Mouse (Mus musculus): ENCODE measurements at regions not wholly inside any gene's neighbourhood (a gene's known extent, or its start where the extent isn't known, plus 50 kb on each side); places are given as distances from the start of the nearest gene placed in this dataset.

DNA sequence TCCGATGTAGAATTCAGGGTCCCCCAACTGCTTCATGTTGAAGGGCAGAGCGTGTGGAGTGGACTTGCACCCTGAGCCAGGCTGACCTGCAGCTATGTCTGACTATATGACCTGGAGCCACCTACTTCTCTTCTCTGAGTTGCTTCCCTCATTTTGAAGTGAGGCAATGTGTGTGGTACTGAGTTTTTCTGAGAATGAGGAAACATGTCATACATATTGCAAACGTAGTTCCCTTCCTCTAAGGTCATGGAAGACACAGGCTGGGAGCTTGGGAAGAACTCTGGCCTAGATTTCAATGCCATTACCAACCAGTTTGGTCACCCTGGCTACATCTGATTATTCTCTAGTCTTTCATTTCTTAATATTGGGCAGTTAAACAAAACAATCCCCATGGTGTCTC, 54.1 kb upstream of the Gsap start:
- H3K4me2 ChIP-seq (replicated peaks; ENCODE audit: low read depth, low read length, severe bottlenecking) = no peak overlapping the region
- H3K27me3 ChIP-seq (ENCODE audit: control insufficient read depth, insufficient read depth, low read length) = no peaks in the 10 kb centered on the region
- H3K9ac ChIP-seq (ENCODE audit: low read depth, low read length, severe bottlenecking) = no peak overlapping the region
- H3K9me3 ChIP-seq (ENCODE audit: control insufficient read depth, low read length) = no peaks in the 10 kb centered on the region
- peaks cover 6% of the 10 kb centered on the region; the same call in 1 of the 2 replicates for H3K4me1 ChIP-seq (ENCODE audit: control insufficient read depth, insufficient read depth, low read length)
- H3K36me3 ChIP-seq (ENCODE audit: control insufficient read depth, insufficient read depth, low read length) = no peaks in the 10 kb centered on the region
- ATAC-seq (ENCODE audit: low FRiP score, low read depth) (no peak), DNase-seq (ENCODE audit: low spot score) (no peak)
- TF ChIP-seq POLR2A (IDR thresholded peaks at IDR 0.05; ENCODE audit: borderline replicate concordance, extremely low read depth, insufficient read depth, insufficient read length) = no peak
- 81% methylated on average over 3 of the region's 3 CpGs for WGBS
- no peak overlapping the region for H3K4me3 ChIP-seq (replicated peaks; ENCODE audit: low read length)
- H3K27ac ChIP-seq (replicated peaks; ENCODE audit: low read depth, low read length) = no peak overlapping the region

DNA sequence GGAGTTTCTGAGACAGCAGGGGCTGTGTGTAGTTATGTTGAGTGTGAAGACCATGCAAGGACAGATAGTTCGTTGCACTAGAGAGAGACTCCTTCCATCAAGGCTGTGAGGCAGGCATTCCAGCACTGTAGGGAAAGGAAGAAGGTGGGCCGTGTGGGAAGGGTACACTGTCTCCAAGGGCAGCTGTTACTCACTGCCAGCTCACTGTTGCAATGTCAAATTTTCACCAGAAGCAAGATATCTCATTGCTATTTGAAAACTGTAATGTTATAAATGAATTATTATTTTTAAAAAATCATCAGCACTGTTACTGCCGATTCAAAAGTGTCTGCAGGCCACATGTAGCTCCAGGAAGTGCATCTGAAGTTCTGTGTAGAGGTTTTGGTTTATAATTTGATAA, 50.6 kb upstream of the Gsap start:
- no peak overlapping the region for H3K4me3 ChIP-seq (replicated peaks; ENCODE audit: low read length)
- 64% methylated on average over 3 of the region's 3 CpGs for WGBS
- H3K36me3 ChIP-seq (ENCODE audit: control insufficient read depth, insufficient read depth, low read length) = no peaks in the 10 kb centered on the region
- no peak for TF ChIP-seq POLR2A (IDR thresholded peaks at IDR 0.05; ENCODE audit: borderline replicate concordance, extremely low read depth, insufficient read depth, insufficient read length)
- ATAC-seq (ENCODE audit: low FRiP score, low read depth) (no peak), DNase-seq (ENCODE audit: low spot score) (no peak)
- peaks cover 6% of the 10 kb centered on the region; the same call in 1 of the 2 replicates for H3K4me1 ChIP-seq (ENCODE audit: control insufficient read depth, insufficient read depth, low read length)
- H3K9ac ChIP-seq (ENCODE audit: low read depth, low read length, severe bottlenecking) = no peak overlapping the region
- H3K27me3 ChIP-seq (ENCODE audit: control insufficient read depth, insufficient read depth, low read length) = no peaks in the 10 kb centered on the region
- H3K27ac ChIP-seq (replicated peaks; ENCODE audit: low read depth, low read length) = no peak overlapping the region
- no peak overlapping the region for H3K4me2 ChIP-seq (replicated peaks; ENCODE audit: low read depth, low read length, severe bottlenecking)
- no peaks in the 10 kb centered on the region for H3K9me3 ChIP-seq (ENCODE audit: control insufficient read depth, low read length)

GRCm38 (mm10) chr5:21136081-21136480, 50.0 kb upstream of the Gsap start:
- ATAC-seq (ENCODE audit: low FRiP score, low read depth) = no peak
- Histone ChIP-seq H3K27ac (replicated peaks; ENCODE audit: low read depth, low read length) (no peak overlapping the region), H3K9ac (ENCODE audit: low read depth, low read length, severe bottlenecking) (no peak overlapping the region), H3K27me3 (ENCODE audit: control insufficient read depth, insufficient read depth, low read length) (no peaks in the 10 kb centered on the region), H3K4me1 (ENCODE audit: control insufficient read depth, insufficient read depth, low read length) (peaks cover 6% of the 10 kb centered on the region; the same call in 1 of the 2 replicates), H3K36me3 (ENCODE audit: control insufficient read depth, insufficient read depth, low read length) (no peaks in the 10 kb centered on the region), H3K4me2 (replicated peaks; ENCODE audit: low read depth, low read length, severe bottlenecking) (no peak overlapping the region), H3K9me3 (ENCODE audit: control insufficient read depth, low read length) (no peaks in the 10 kb centered on the region), H3K4me3 (replicated peaks; ENCODE audit: low read length) (no peak overlapping the region)
- no peak for DNase-seq (ENCODE audit: low spot score)
- TF ChIP-seq POLR2A (IDR thresholded peaks at IDR 0.05; ENCODE audit: borderline replicate concordance, extremely low read depth, insufficient read depth, insufficient read length) = no peak
- 29% methylated on average over 3 of the region's 3 CpGs for WGBS

All from limb, embryonic 14.5 days (tissue).